Mouse (Mus musculus) heart, adult 2 months (tissue): Measurements from ENCODE around the gene Pgpep1l. TPM values are rescaled to one million over a fixed set of nuclear protein-coding genes. Genes with fewer than 3 reads are reported as not detected.
"Not testable (repeated sequence)": the region's sequence is repeated elsewhere in the genome, so short reads cannot be mapped to it uniquely, and the experiment has no call there.

Source experiments
- DNase-seq, 2 experiments: peaks; one replicate each; pipeline ENCODE4 v3.0.0; 2021
- H3K27ac ChIP-seq: fragments of 200-600 bp; 2 replicates; pipeline ENCODE4 v1.8.1; 2022
- H3K27me3 ChIP-seq: fragments of 200-500 bp; 2 replicates; pipeline ENCODE4 v1.6.1; 2012; ENCODE audit warnings: mild to moderate bottlenecking, low read length, inconsistent platforms, mixed read lengths; ENCODE audit not compliant: control insufficient read depth, insufficient read depth
- H3K36me3 ChIP-seq: fragments of 200-500 bp; 2 replicates; pipeline ENCODE4 v1.6.1; 2012; ENCODE audit warnings: low read length, inconsistent platforms; ENCODE audit not compliant: control insufficient read depth, insufficient read depth
- H3K4me1 ChIP-seq: fragments of 200-500 bp; 2 replicates; pipeline ENCODE4 v1.6.1; 2011; ENCODE audit warnings: low read length; ENCODE audit not compliant: control insufficient read depth, insufficient read depth
- H3K4me3 ChIP-seq: fragments of 200-600 bp; 2 replicates; pipeline ENCODE4 v1.8.1; 2022
- H3K79me2 ChIP-seq: fragments of 200-500 bp; replicated peaks from 2 replicates; pipeline ENCODE4 v1.6.1; 2012; ENCODE audit warnings: mild to moderate bottlenecking, inconsistent platforms, low read length, moderate library complexity, mixed read lengths; ENCODE audit not compliant: control insufficient read depth, insufficient read depth
- H3K9ac ChIP-seq: fragments of 200-500 bp; 2 replicates; pipeline ENCODE4 v1.6.1; 2012; ENCODE audit warnings: low read depth, mild to moderate bottlenecking, control low read depth, inconsistent platforms, low read length, mixed read lengths
- CTCF ChIP-seq: fragments of 200-600 bp; IDR thresholded peaks from 2 replicates; pipeline ENCODE4 v1.8.1; 2022; ENCODE audit warnings: antibody characterized with exemption, mild to moderate bottlenecking, moderate library complexity
- EP300 ChIP-seq: fragments of 200-500 bp; IDR thresholded peaks from 2 replicates; pipeline ENCODE4 v1.6.1; 2011; ENCODE audit warnings: low read depth, low read length, control low read depth; ENCODE audit not compliant: insufficient read depth
- POLR2A ChIP-seq: fragments of 200-500 bp; IDR thresholded peaks from 2 replicates; pipeline ENCODE4 v1.6.1; 2011; ENCODE audit warnings: mild to moderate bottlenecking, low read depth, low read length, control low read depth; ENCODE audit not compliant: insufficient read depth
- WGBS: fragments of 180-500 bp; shearing (Covaris S2); methylation state at CpG from one replicate; pipeline ENCODE4 v1.1.7; 2018; 5-methylcytosine and 5-hydroxymethylcytosine counted together
- intact Hi-C: fragments of 180-260 bp; cut with DNase I; formaldehyde crosslinking; loops from one replicate; pipeline ENCODE4 v1.15.1; 2025
- polyA plus RNA-seq: library from polyadenylated mRNA; depleted of rRNA; stranded (reverse); fragments of >200 nt; gene quantifications from 2 replicates; pipeline ENCODE4 v1.2.3, GENCODE M21; 2012
- total RNA-seq, 2 experiments: library from RNA; stranded (reverse); gene quantifications; 2 replicates each; pipeline ENCODE4 v1.2.3; 2021

Pgpep1l gene
- total and polyA plus RNA-seq, 3 experiments = 0.12 TPM; not detected in 2

- DNase-seq = no peak
- Histone ChIP-seq H3K27me3 (no peaks in the 10 kb centered on the region), H3K4me1 (no peaks in the 10 kb centered on the region), H3K27ac (no peak overlapping the region), H3K9ac (no peak overlapping the region), H3K4me3 (no peak overlapping the region), H3K36me3 (no peaks in the 10 kb centered on the region), H3K79me2 (no peaks in the 10 kb centered on the region)
- intact Hi-C loops = loop anchor here (10.0 kb wide), 1 partner anchor 112 kb away; no protein-coding TSS in a partner anchor
- 77% methylated on average over 5 of the region's 5 CpGs for WGBS
- no peak for TF ChIP-seq EP300
- TF ChIP-seq POLR2A = no peak
- no peak for TF ChIP-seq CTCF
Observed at GRCm38 (mm10) chr7:68296487-68296886, 32.5 kb upstream of the Pgpep1l start.

GRCm38 (mm10) chr7:68293997-68294789 lies 30.2 kb upstream of the Pgpep1l start:
- Histone ChIP-seq H3K79me2 (no peaks in the 10 kb centered on the region), H3K9ac (no peak overlapping the region), H3K27me3 (no peaks in the 10 kb centered on the region), H3K27ac (no peak overlapping the region), H3K36me3 (no peaks in the 10 kb centered on the region), H3K4me1 (no peaks in the 10 kb centered on the region), H3K4me3 (no peak overlapping the region)
- no peak for DNase-seq
- no peak for TF ChIP-seq EP300
- intact Hi-C loops = loop anchor here (10.0 kb wide), 1 partner anchor 109 kb away; no protein-coding TSS in a partner anchor
- WGBS = 55% methylated on average over 16 of the region's 16 CpGs

GRCm38 (mm10) chr7:68291603-68292002 lies 27.6 kb upstream of the Pgpep1l start:
- Histone ChIP-seq H3K9ac (no peak overlapping the region), H3K27ac (no peak overlapping the region), H3K4me1 (no peaks in the 10 kb centered on the region), H3K79me2 (no peaks in the 10 kb centered on the region), H3K4me3 (no peak overlapping the region), H3K27me3 (no peaks in the 10 kb centered on the region), H3K36me3 (no peaks in the 10 kb centered on the region)
- DNase-seq = no peak
- TF ChIP-seq POLR2A = no peak
- TF ChIP-seq EP300 = no peak
- TF ChIP-seq CTCF = no peak
- intact Hi-C loops = loop anchor here (10.0 kb wide), 1 partner anchor 107 kb away; no protein-coding TSS in a partner anchor
- 64% methylated on average over 1 of the region's 1 CpGs for WGBS

- TF ChIP-seq CTCF (no peak), EP300 (no peak), POLR2A (no peak)
- Histone ChIP-seq H3K27me3 (no peaks in the 10 kb centered on the region), H3K4me1 (peaks cover 6% of the 10 kb centered on the region), H3K36me3 (no peaks in the 10 kb centered on the region), H3K9ac (no peak overlapping the region), H3K27ac (no peak overlapping the region), H3K4me3 (no peak overlapping the region), H3K79me2 (no peaks in the 10 kb centered on the region)
- 92% methylated on average over 8 of the region's 8 CpGs for WGBS
- intact Hi-C loops = loop anchor here (5.0 kb wide), 1 partner anchor 67 kb away; no protein-coding TSS in a partner anchor
- DNase-seq = no peak
Observed at GRCm38 (mm10) chr7:68289081-68289480, 25.0 kb upstream of the Pgpep1l start.

GRCm38 (mm10) chr7:68288000-68288399 lies 24.0 kb upstream of the Pgpep1l start:
- H3K9ac ChIP-seq, H3K79me2 ChIP-seq, H3K27me3 ChIP-seq, H3K4me1 ChIP-seq, H3K4me3 ChIP-seq, H3K27ac ChIP-seq, DNase-seq, H3K36me3 ChIP-seq: not testable (repeated sequence)
- WGBS = 76% methylated on average over 4 of the region's 4 CpGs
- intact Hi-C loops = loop anchor here (5.0 kb wide), 1 partner anchor 66 kb away; no protein-coding TSS in a partner anchor

GRCm38 (mm10) chr7:68287582-68287981 lies 23.5 kb upstream of the Pgpep1l start:
- no peak overlapping the region for H3K4me3 ChIP-seq
- H3K79me2 ChIP-seq = no peaks in the 10 kb centered on the region
- H3K27me3 ChIP-seq = no peaks in the 10 kb centered on the region
- intact Hi-C loops = loop anchor here (5.0 kb wide), 1 partner anchor 65 kb away; no protein-coding TSS in a partner anchor
- no peak for TF ChIP-seq POLR2A
- no peak for TF ChIP-seq EP300
- TF ChIP-seq CTCF = no peak
- 67% methylated on average over 2 of the region's 2 CpGs for WGBS
- no peak overlapping the region for H3K9ac ChIP-seq
- no peaks in the 10 kb centered on the region for H3K36me3 ChIP-seq
- DNase-seq = no peak
- H3K27ac ChIP-seq = no peak overlapping the region
- peaks cover 6% of the 10 kb centered on the region for H3K4me1 ChIP-seq
